Mouse (Mus musculus) cerebellum, adult 9-10 months (tissue): ENCODE data around the gene Lrwd1.
"Not testable (repeated sequence)": the region's sequence is repeated elsewhere in the genome, so short reads cannot be mapped to it uniquely, and the experiment has no call there.

Experiments used
- DNase-seq: peaks from one replicate; pipeline ENCODE4 v3.0.0; 2022

Gene Lrwd1

GRCm38 (mm10) chr5:136146936-136147335 is 11.1 kb upstream of the Lrwd1 start:
- no peak for DNase-seq

GRCm38 (mm10) chr5:136144606-136145430 is 8.9 kb upstream of the Lrwd1 start:
- DNase-seq = no peak

GRCm38 (mm10) chr5:136143161-136143755 is 7.4 kb upstream of the Lrwd1 start:
- no peak for DNase-seq

GRCm38 (mm10) chr5:136142746-136143145 is 6.9 kb upstream of the Lrwd1 start:
- no peak for DNase-seq

DNA sequence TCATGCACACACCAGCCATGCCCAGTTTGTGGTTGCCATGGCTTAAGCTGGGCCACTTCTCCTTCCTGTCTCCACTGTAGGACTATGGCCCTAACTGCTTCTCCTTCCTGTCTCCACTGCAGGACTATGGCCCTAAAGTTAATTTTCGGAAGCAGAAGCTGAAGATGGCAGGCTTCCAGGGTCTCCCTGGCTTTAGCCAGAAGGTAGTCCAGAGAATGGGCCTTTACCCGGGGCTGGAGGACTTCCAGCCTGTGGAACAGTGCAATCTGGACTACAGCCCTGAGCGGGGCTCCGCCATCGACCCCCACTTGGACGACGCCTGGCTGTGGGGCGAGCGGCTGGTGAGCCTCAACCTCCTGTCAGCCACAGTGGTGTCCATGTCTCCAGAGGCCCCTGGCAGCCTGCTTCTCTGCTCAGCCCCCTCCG is 4.2 kb upstream of the Lrwd1 start:
- peak; percentile 57 for DNase-seq

DNA sequence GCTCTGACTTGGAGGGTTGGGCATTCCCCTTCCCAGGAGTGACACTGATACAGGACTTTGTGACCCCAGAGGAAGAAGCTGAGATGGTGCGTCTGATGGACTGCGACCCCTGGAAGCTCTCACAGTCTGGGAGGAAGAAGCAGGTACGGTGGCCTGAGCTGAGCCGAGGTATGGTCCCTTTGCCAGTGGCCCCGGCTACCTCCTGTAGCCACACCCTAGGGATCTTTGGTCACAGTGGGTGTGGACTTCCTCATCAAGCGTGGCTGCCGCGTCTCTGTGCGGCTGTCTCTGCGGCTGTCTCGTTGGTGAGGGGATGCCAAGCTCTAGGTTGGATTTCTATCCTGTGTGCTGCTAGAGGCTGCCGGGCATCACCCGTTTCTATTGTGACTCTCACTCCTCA is 3.5 kb upstream of the Lrwd1 start:
- no peak for DNase-seq

DNA sequence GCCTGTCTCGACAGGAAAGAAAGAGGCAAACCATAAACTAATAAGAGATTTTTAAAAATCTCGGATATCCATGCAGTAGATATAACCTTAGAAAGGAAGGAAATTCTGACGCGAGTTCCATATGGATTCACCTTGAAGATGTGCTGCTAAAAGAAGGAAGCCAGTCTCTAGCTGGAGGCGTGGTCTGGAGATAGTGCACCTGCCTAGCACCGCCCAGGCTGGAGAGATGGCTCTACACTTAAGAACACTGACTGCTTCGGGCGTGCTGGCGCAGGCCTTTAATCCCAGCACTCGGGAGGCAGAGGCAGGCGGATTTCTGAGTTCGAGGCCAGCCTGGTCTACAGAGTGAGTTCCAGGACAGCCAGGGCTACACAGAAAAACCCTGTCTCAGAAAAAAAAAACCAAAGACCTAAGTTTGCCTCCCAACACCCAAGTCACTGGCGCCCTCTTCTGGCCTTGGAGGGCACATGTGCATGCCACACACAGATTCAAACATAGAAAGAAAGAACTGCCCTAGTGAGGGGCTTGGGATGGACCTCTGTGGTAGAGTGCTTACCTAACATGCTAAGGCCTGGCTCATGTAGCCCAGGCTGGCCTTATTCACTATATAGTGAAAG is 1.9 kb upstream of the Lrwd1 start:
- peak; percentile 56 for DNase-seq

DNA sequence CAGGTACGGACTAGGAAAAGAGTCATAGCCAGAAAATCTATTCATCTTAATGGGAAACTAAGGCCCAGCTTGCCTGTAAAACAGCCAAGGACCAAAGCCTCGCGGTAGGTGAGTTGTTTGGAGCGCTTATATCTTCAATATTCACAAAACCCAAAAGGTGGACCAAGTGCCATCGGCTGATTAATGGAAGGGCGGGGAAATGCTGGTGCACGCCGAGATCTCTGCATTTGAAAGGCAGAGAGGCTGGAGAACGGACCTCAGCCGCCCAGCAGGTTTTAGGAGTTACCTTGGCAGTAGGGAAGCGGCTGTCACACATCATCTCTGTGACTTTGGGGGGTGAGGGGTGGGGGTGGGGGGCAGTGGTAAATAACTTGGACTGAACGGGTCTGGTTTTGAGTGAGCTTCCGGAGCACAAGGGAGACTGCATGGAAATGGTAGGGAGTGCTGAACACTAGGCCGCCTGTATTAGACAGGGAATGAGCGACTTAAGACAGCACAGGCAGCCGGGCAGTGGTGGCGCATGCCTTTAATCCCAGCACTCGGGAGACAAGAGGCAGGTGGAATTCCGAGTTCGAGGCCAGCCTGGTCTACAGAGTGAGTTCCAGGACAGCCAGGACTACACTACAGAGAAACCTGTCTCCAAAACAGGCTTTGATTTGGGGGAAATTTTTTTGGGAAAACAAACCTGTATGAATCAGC is 567 bp upstream of the Lrwd1 start:
- no peak for DNase-seq

- no peak for DNase-seq
Measured at GRCm38 (mm10) chr5:136122165-136122564, 13.7 kb downstream of the Lrwd1 start.

DNA sequence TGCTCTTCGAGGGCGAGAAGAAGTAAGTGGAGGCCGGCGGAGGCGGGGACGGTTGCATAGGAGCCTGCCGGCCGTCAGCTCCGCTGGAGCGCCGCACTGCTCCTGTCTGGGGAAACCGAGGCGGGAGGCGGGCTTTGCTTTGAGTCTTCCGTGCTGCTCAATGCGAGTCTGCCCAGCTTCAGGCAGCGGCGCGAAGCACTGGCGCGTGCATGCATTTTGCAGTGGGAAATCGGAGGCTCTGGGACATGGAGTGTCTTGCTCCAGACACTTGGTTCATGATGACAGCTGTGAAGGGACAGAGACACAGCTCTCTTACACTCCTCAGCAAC is 19.1 kb downstream of the Lrwd1 start:
- DNase-seq = no peak

GRCm38 (mm10) chr5:136115891-136116783 is 19.7 kb downstream of the Lrwd1 start, which contains the start of gene Polr2j:
Polr2j (plus strand) TSS chr5:136116631.
- peak; percentile 98 for DNase-seq

- DNase-seq = not testable (repeated sequence)
Measured at GRCm38 (mm10) chr5:136113546-136113945, 22.3 kb downstream of the Lrwd1 start.

GRCm38 (mm10) chr5:136109042-136109441 is 26.8 kb downstream of the Lrwd1 start:
- no peak for DNase-seq

DNA sequence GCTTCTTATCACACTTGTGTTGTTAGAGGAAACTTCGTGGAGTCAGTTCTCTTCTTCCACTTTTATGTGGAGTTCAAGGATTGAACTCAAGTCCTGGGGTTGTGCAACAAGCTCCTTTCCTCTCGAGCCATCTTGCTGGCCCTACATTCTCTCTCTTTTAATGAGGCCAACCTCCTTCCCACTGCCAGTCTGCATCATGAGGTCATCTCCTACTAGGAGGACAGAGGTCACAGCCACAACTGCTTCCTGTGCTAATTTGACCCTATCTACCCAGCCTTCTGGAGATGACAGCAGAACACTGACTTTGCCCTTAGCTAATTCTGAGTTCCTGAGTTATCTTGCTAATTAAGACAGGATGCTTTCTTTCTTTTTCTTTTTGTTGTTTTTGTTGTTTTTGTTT is 27.4 kb downstream of the Lrwd1 start:
- no peak for DNase-seq

DNA sequence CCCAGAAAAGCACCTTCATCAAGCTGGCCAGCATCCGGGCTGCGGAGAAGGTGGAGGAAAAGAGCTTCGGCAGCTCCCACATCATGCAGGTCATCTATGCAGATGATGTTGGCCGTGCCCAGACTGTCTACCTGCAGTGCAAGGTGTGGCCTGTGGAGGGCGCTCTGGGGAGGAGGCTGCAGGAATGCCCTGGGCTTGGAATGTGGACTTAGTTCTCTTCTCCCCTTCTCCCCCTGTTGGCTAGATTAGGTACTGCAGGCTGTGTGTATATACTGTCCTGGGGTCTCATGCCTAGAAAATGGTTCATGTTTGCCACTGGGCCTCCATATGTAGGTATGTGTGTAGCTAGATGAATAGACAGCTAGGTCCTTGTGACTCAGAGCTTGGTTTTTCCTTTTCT is 31.4 kb downstream of the Lrwd1 start:
- DNase-seq = no peak

GRCm38 (mm10) chr5:136102099-136102820 is 33.6 kb downstream of the Lrwd1 start:
- DNase-seq = peak; percentile 78

DNA sequence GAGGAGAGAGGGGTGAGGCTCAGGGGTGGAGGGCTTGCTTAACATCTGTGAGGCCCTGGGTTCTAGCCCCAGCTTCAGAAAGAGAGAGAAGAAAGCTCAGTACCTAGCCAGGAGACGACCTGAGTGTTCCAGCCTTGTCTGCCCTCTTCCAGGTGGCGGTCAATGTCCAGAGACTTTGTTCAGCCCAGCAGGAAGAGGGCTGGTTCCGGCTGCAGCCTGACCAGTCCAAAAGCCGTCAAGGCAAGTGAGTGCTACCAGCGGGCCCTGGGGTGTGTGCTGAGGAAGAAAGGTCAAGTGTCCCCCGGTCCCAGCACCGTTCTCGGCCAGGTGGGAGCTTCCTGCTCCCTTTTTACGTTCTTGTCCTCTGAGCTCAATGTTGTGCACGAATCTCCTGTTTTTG is 37.3 kb downstream of the Lrwd1 start:
- no peak for DNase-seq

DNA sequence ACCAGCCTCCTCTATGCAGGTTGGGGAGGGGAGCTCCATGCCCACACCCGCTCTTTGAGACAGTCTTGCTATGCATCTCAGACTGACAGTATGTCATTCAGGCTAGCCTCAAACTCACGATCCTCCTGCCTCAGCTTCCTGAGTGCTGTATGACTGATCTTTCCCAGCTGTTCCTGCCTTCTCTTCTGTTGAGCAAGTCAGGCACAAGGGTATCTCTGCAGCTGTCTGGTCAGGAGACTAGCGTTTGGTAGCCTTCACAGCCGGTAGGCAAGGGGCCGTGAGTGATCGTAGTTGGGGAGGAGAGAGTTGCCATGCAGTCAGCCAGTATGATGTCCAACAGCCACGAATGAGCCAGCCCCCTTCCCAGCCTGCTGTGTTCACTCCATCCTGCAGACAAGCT is 40.8 kb downstream of the Lrwd1 start:
- no peak for DNase-seq

GRCm38 (mm10) chr5:136094249-136095010 is 41.4 kb downstream of the Lrwd1 start:
- no peak for DNase-seq

GRCm38 (mm10) chr5:136091927-136092326 is 43.9 kb downstream of the Lrwd1 start:
- no peak for DNase-seq
